Comparison of ENCODE assay signal across 8 mouse cellular contexts in the genomic region with DNA sequence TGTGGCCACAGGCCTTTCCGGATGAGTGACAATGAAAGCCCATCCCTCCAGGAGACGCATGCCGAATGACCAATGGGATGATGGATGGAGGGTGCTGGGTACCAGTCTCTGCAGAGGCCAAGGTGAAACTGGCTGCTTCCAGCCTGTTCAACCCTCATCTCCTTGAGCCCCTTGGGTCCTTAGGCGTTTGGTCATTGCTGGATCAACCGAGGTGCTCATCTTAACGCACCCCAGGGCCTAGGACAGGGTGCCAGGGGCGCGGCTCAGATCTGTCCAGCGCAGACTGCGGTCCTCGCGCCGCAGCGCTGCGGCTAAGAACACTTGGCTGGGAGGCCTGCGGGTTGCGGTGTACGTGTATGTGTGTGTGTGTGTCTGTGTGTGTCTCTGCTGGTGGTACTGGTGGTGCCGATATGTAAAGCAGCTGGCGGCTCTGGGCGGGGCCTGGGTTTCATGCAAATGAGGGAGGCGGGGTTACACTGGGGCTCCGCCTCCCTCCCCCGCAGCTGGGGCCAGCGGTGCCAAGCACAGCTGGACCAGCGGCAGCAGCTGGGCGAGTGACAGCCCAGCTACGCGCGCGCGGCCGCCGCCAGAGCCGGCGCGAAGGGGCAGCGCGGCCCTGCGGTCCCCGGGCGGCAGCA. TPM values are rescaled to one million over a fixed set of nuclear protein-coding genes. Genes with fewer than 3 reads are reported as not detected.
DNase-seq lines count a peak whose midpoint lies in the region; ATAC-seq lines count a peak whose summit lies in the region.

Prkcb (plus strand) TSS at position 147 of the 638 bp plus-strand sequence.

- H3K4me3 ChIP-seq in intestine, embryonic 15.5 days (replicated peaks) = peak within 1 kb of the TSS; percentile 63

- ATAC-seq in intestine, embryonic 15.5 days = peak; percentile 89
- peak; percentile 88 for ATAC-seq in megakaryocyte progenitor cell, adult 5-6 weeks (replicated peaks; ENCODE audit: poor library complexity)

- H3K4me1 ChIP-seq in intestine, embryonic 15.5 days (replicated peaks) = peaks cover 16% of the 10 kb centered on the region

- H3K27me3 ChIP-seq in intestine, embryonic 15.5 days (replicated peaks) = peaks cover 39% of the 10 kb centered on the region

- no peaks in the 10 kb centered on the region for H3K9me3 ChIP-seq in intestine, embryonic 15.5 days

- H3K27ac ChIP-seq in intestine, embryonic 15.5 days = no peak within 1 kb of the TSS

- WGBS in intestine, embryonic 15.5 days = 6% methylated on average over 41 of the region's 42 CpGs

- H3K9ac ChIP-seq in intestine, embryonic 15.5 days = peak within 1 kb of the TSS; percentile 39

- H3K4me2 ChIP-seq in intestine, embryonic 15.5 days (replicated peaks) = peak within 1 kb of the TSS; percentile 98

- DNase-seq in adrenal gland, adult 18-20 months (ENCODE audit: low spot score in 2 of 2) = peak; percentile 32 to 51
- peak; percentile 84 for DNase-seq in embryo, embryonic 10.5 days (ENCODE audit: low spot score)
- DNase-seq in gastrocnemius, postnatal 4 days (ENCODE audit: low spot score in 2 of 2) = peak; percentile 25 to 60
- DNase-seq in left cerebral cortex, postnatal 14 days (ENCODE audit: low spot score in 2 of 2) = peak; percentile 86 to 94
- peak; percentile 91 to 93 for DNase-seq in right cerebral cortex, postnatal 10 days (ENCODE audit: low spot score in 2 of 2)
- peak; percentile 24 for DNase-seq in urinary bladder, postnatal 10 days (ENCODE audit: low spot score)

- H3K36me3 ChIP-seq in intestine, embryonic 15.5 days = no peaks in the 10 kb centered on the region

- intact Hi-C loops in left cerebral cortex, postnatal 14 days (cut with DNase I) = no loop called here

RNA-seq across cellular contexts. Expression of gene Prkcb, which starts in this region (rescaled TPM):
- 10 to 100 TPM; 12.4 to 18.9 TPM for total RNA-seq in adrenal gland, adult 18-20 months (2021)
- 1 to 10 TPM; 4.4 to 5.8 TPM for total RNA-seq in gastrocnemius, postnatal 4 days (2021)
- polyA plus RNA-seq in intestine, embryonic 15.5 days (2015; fragmentation: Nextera tagmentation; extraction: Ambion mirVana) = 11.5 and 12.3 TPM in 2 replicates
- total RNA-seq in left cerebral cortex, postnatal 14 days (2021) = 100 to 1,000 TPM; 894 to 958 TPM
- 34.1 and 39.9 TPM in 2 replicates for total RNA-seq in megakaryocyte progenitor cell, adult 5-6 weeks (2015)
- 24.8 and 32.6 TPM in 2 replicates for total RNA-seq in megakaryocyte progenitor cell, adult 5-6 weeks (2017)

Comparison
In these comparisons a context has a peak if more than half of its experiments do, and no peak if none do; other contexts are left out.
1. RNA of gene Prkcb (total RNA-seq): 894 to 958 TPM in left cerebral cortex, postnatal 14 days; 24.8 to 39.9 TPM in megakaryocyte progenitor cell, adult 5-6 weeks, 12.4 to 18.9 TPM in adrenal gland, adult 18-20 months and 4.4 to 5.8 TPM in gastrocnemius, postnatal 4 days; every median in the first group is over 10 times any median in the second.
2. DNase-seq: peak in every context shown above with its lines; median percentile 92 in right cerebral cortex, postnatal 10 days; 90 in left cerebral cortex, postnatal 14 days; 84 in embryo, embryonic 10.5 days; 42 in gastrocnemius, postnatal 4 days; 42 in adrenal gland, adult 18-20 months; 24 in urinary bladder, postnatal 10 days.